Mouse (Mus musculus) adrenal gland, postnatal 25 days (tissue): ENCODE measurements around the gene Gm43552. TPM values are rescaled to one million over a fixed set of nuclear protein-coding genes. Genes with fewer than 3 reads are reported as not detected.

Experiments used
- DNase-seq: peaks from one replicate; pipeline ENCODE4 v3.0.0; 2021; ENCODE audit warnings: mixed read lengths
- total RNA-seq: library from RNA; stranded (reverse); gene quantifications from 2 replicates; pipeline ENCODE4 v1.2.3, GENCODE M21; 2021

The Gm43552 gene
- total RNA-seq, 1 experiment from 2014 or later = 10.4 TPM

DNA sequence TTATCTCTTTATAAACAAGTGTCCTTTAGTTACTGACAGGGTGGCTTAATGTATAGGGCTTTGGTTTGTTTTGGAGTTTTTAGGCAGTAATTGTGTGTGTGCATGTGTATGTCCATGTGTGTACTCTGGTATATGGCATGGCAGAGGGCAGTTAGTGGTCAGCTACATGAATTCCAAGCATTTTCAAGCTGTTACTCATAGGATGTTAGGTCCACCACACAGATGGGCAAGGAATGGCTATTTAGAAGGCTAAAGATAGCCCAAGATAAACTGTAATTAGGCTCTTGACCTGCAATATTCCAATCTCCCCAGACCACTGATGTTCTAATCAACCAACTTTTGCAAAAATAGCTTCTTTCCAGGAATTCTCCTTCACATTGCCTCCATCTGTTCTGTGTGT lies 54.6 kb downstream of the Gm43552 start:
- no peak for DNase-seq

DNA sequence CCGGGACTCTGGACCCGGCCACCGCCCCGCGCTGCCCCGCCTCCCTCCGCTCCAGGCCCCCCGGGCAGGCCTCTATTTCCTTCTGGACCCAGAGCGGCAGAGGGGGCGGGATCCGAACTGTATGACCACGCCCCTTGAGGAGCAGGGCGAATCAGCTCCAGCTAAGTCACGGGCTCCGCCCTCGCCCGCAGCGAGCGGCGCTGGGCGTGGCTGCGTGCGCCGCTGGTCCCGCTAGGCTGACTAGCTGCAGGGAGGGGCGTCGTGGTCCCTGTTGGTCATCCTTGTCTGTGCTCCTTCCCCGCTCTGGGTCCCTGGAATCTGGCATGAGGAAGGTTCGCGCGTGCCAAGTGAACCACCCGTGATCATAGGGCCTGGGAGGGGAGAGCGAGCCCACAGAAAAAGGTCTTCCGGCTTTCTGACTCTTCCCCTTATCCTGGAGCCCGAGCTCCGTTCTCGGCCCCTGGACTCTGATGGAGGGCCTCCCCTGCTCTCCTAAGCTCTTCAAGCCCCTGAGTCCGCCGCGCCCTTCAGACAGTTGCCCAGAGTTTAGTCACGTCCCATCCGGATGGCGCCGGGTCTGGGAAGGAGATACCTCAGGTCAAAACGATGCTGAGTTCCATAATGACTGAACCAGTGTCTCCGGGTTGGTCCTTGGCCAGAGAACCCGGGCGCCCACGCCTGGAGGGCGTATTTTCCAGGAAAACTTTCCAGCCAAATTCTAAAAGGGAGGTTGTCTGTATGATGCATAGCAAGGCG lies 56.6 kb downstream of the Gm43552 start, which contains the start of gene Ugdh:
Gene Ugdh (minus strand): TSS at position 144 of the 756 bp plus-strand sequence.
- DNase-seq = peak; percentile 97

DNA sequence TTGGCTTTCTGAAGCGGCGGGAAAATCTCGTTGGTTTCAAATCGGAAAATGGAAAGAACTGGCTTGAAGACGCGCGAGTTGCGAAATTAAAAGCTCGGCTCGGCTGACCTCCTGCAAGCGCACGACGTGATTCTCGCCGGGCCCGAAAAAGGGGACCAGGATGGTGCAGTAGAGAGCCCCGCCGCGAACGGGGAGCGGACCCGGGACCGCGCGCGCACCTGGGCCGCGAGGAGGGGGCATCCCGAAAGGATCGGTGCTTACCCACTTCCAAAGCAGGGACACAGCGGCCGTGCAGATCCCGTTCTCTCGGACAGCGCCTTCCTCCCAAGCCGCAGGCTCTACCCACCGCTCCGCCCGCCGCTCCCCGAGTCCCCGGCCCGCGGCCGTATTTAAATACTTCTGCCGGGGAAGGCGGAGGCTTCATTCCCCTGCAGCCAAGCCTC lies 57.2 kb downstream of the Gm43552 start:
- no peak for DNase-seq

DNA sequence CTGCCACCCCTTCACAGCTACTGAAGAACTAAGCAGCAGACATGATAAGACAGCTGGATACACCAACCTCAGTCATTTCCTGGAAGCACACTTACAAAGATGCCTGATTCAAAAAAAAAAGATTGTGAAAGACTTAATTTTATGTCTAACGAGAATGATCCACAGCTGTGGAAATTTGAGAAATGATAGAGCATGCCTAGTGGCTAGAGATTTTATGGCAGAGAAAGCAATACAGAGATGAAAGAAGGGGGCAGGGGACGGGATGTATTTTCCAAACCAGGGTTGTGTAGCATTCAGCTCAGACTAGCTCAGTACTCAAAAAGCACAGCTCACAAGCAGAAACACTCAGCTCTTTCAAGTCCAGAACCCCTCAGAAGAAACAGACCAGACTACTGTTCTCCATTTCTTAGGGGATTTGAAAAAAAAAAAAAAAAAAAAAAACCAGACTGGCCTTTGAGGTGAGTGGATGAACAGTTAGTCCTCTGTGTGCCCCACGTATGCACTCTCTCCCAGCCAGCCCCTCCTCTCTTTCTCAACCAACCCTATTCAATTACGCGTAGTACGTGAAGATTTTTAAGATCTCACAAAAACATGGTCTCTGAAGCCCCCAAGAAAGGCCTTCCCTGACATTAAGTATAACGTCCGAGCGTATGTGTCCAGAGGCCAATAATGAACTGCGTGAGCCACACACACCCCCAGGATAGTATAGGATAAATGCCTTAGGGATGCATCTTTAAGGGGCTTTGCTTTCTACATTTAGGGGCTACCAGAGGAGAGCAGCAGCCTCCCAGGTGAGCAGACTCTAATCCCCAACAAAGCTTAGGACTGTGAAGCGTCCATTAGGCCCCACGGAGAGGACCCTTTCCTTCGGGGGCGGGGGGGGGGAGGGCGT lies 57.9 kb downstream of the Gm43552 start:
- DNase-seq = no peak

DNA sequence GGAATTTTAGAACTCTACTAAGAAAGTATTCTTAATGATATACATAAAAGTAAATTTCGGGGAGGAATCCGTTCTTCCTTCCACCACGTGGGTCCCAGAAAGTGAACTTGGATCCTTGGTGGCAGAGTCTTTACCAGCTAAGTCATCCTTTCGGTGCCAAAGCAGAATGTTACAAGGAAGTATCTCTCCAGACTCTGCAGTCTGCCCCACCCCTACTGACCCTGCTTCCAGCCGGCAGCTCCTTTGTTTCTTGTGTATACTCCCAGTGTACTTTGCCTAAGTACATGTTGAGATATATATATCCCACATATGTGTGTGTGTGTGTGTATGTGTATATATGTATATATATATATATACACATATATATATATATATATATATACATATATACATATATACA lies 63.2 kb downstream of the Gm43552 start:
- no peak for DNase-seq

DNA sequence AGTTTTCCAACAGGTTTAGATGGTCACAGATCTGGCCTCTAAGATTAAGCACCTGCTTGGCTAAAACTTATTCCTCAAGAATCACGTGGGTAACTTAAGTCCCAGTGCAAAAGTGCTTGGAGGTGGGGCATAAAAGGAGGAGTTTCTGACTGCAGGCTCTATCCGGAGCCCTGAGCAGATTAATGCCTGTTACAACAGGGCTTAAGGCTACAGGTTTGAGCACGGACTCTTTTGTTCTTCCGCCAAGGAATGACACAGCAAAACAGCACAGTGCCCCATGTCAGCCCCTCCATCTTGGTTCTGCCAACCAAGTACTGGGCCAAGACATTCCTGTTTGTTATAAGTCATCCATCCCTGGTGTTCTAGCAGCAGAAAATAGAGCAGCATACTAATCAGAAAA lies 64.3 kb downstream of the Gm43552 start:
- no peak for DNase-seq

DNA sequence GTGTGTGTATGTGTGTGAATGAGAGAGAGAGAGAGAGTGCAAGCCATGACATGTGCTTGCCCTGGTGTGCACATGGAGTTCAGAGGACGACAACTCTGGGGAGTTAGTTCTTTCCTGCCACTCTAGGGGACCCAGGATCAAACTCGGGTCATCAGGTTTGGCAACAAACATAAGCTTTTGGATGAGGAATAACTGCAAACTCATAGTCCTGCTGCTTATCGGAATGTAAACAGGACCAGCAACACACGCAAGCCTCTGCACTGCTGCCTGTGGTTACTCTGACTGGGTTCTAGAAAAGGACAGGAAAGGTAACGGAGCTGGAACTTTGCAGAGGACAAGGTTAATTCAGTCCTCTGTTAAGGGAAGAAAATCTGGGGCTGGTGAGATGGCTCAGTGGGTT lies 67.4 kb downstream of the Gm43552 start:
- DNase-seq = no peak

DNA sequence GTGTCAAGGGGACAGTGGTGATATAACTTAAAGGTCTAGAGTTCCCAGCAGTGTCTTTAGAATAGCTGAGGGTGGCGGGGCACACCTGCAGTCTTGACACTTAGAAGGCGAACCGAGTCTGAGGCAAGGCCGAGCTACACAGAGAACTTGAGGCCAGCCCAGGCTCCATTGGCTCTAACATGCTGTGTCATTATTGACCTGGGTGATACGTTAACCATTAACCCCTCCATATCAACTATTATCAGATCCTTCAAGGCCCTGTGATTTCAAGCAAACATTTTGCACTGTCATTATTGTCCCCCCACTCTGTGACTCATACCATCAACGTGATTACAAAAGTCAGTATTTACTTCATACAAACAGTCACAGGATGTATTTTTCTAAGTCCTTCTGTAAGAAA lies 68.4 kb downstream of the Gm43552 start:
- no peak for DNase-seq

DNA sequence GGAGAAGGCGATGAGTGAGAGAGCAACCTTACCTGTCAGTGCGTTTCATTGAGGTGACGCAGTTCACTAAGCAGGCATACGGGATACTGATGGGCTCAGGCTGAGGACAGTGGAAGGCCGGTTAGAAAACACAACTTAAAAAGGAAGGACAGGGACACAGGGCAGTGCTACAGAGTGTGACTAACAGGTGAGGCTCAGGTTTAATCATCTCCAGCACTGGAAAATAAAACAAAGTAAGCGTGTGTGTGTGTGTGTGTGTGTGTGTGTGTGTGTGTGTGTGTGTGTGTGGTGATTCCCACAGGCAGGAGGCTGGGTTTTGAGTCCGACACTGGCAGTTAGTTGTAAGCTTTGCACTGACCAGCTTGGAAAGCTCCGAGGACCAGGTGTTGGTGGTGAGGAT lies 69.8 kb downstream of the Gm43552 start:
- DNase-seq = no peak

DNA sequence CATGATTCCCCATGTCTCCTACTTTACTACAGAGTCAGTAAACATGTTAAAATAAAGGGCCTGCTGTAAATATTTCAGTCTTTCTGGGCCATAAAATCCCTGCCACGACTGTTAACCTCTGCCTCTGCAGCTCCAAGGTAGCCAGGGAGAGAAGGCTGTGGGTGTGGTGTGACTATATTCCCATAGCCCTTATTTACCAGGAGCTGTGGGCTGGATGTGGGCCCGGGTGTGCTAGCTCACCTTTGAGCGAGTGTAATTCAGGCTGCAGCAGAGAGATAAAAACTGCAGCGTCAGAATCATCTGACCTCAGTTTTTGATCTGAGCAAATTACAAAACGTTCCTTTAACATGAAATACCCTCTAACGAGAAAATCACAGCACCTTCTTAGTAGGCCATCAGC lies 71.8 kb downstream of the Gm43552 start:
- DNase-seq = no peak

DNA sequence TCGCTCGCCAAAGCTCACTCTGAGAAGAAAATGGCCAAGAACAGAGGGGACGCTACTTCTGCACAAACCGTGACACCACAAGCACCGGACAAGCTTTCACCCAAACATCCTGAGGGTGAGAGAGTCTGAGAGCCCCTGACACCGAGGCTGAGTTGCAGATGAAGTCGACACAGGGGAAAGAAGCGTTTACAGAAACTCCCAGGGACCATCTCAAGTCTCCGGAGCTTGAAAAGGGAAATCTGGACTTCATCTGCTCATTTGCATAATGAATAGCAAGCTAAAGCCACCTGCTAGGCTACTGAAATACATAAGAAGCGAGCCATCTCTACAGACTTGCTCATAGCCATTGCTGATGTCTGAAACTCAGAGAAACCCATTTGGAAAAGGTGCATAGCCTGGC lies 73.5 kb downstream of the Gm43552 start:
- DNase-seq = no peak

DNA sequence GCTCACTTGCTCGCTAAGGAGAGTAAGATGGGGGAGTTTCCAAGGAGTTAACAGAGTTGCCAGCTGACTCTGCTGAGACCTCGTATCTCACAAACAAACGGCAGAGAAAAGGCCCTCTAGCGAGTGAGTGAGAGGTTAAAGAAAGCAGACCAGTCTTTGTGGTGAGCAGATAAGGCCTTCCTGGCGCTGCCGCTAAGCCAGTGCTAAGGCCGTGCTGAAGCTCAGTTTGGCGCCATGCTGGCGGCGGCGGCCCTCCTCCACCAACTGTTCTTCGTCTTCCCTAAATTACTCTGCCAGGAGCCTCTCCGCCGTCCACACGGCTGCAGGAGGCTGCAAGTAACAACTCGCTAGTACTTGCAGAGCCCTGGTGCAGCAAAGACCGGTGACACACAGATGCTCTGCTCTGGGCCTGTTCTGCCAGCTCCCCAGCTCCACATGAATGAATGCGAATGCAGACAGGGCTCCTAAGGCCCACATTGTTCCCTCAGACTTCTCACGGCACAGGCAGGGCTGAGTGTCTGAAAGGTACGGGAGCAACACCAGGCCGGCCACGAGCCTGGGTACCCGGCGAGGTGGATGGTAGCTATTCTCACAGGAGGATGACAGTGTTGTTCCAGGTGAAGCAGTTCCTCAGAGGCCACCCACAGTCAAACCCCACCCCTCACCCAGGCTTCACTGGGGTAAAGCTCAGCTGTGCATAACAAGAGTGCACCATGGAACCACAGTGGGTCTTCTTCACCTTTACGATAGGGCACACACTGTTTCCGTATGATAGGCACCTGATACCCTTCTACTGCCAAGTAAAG lies 76.8 kb downstream of the Gm43552 start:
- DNase-seq = no peak

DNA sequence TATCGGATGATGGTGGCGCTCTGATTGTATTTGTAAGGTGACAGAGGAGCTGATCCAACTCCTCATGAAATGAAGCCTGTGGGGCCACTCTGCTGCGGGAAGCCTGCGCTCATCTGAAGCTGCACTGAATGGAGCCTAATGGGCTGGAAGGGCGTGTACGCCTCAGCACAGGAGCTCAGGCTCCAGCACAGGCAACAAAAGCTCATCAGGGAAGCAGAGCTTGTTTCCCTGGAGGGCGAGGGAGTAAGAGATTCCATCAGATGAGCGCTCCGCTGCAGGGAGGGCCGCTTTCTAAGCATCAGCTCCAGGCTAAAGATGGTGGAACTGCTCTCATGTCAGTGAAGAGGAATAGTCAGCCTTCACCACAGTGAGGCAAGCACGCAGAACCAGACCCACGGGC lies 84.6 kb downstream of the Gm43552 start:
- DNase-seq = no peak

DNA sequence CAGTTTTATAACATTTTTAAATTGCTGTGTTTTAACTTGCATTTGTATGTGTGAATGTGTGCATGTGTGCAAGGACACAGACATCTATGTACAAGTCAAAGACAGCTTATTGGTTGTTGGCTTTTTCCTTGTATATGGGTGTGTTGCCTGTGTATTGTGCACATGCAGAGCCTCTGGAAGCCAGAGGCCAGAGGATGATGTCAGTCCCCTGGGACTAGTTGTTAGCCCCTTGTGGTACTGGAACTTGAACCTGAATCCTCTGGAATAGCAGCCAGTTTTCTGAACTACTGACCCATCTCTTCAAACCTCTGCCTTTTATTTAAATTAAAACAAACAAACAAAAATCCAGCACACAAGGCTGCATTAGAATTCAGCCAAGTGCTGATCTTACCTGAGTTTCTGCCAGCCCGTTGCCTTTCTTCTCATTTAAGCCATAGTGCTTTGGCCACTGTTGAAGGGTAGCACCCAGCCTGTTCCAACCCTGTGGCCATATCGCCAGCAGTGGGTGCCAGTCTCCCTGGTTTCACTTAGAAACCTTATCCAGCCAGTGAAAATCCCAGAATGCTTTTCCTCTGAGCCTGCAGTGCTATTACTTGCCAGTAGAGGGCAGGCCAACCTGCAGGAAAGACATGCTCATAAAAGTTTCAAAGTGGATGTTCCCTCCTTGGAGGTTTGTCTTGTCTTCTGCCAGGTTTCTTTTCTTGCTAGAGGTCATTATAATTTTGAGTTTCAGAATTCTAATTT lies 91.2 kb downstream of the Gm43552 start:
- peak; percentile 76 for DNase-seq

DNA sequence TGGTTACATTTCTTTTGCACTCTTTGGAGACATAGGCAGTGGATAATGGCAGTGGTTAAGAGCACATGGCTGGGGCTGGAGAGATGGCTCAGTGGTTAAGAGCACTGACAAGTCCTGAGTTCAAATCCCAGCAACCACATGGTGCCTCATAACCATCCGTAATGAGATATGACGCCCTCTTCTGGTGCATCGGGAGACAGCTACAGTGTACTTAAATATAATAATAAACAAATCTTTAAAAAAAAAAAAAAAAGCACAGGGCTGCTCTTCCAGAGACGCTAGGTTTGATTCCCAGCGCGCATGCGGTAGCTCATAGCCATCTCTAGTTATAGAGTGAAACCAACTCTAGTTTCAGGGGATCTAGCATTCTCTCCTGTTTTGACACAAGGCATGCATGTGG lies 98.2 kb downstream of the Gm43552 start:
- DNase-seq = no peak

DNA sequence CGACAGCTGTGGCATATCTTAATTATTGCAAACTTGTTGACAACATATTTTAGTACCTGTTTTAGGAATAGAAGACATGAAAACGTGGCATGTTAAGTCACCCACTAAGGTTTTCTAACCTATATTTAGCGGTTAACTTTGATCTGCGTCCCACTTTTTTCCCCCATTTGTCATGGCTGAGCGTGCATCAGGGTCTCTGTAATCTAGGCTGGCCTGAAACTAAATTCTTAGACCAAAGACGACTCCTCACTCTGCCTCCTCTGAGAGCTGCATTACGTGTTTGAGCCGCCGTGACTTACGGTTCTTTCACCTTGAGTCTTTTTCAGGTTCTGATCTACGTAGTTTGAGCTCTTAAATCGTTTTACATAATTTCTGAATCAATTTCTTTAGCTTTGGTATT lies 100.9 kb downstream of the Gm43552 start:
- DNase-seq = no peak

DNA sequence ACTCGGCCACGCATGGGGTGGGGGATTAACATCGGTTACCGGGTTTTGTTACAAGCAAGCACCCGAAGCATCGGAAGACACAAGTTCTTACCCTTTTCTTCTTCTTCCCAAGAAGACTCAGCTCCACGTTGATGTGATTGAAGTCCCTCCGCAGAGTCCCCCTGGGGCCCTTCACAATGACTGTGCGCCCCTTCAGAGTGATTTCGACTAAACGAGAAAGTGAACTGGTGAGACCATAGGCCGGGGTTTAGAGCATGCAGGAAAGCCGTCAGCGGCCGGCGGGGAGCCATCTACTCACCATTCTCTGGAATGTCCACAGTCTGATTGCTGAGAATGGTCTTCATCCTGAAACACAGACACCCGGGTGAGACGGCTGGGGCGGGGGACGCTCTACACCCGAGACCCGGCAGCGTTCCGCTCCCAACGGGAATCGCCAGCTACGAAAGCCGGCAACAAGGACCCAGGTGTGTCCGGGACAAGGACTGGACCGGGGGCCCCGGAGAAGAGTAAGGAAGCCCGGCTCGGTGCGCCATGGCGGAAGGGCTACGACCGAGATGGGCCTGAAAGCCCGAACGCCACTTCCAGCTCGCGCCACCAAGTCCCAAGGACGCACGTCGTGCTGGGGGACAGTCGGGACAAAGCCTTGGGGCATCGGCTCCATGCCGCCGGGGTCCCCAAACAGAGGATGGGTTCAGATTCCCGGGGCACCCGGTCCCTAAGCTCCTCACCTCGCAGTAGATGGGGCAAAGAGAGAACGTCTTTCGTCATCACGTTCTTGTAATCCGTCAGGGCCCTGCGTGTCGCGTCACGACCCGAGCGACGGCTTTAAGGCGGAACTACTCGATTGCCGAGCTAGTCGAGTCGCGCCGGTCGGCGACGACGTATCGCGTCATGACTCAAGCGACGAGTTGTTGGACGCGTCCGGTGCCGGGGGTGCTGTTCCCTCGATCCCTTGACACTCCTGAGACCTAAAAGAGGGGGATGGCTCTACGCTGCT lies 101.7 kb downstream of the Gm43552 start, which contains the start of the genes Rpl9 and Lias:
Gene Rpl9 (minus strand): TSS at position 797 of the 997 bp plus-strand sequence.
Gene Lias (plus strand): TSS at position 850 of the 997 bp plus-strand sequence.
- DNase-seq = peak; percentile 98

DNA sequence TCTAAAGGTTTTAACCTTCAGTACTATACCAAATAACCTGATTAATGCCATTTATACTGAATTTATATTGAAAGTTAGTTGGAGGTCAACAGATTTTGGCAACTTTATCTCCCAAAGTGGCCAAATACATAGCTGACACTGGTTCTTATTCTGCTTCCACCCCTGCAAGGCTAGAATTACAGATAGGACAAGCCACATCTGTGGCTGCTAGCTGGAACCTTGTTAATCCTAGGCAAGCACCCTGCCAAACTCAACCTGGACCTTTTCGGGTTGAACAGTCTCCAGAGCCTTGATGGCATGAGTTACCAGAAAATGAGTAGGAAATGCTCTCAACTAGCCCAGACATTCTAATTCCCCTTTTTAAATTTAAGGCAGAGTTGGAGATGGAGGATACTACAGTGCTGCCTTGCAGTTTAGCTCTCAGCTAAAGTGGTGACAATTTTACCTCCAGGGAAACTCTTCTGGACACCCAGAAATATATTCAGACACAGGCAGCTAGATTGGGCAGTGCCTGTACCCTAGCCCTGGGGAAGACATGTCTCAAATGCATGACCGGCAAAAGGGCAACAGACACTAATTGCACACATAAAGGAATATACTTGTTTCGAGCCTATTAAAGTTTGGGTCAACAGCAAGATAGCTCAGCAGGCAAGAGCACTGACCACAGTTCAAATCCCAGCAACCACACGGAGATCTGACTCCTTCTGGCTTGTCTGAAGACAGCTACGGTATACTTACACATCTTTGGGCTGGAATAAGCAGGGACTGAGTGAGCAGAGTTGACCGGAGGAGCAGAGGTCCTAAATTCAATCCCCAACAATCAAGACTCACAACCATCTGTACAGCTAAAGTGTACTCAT lies 105.4 kb downstream of the Gm43552 start:
- no peak for DNase-seq

DNA sequence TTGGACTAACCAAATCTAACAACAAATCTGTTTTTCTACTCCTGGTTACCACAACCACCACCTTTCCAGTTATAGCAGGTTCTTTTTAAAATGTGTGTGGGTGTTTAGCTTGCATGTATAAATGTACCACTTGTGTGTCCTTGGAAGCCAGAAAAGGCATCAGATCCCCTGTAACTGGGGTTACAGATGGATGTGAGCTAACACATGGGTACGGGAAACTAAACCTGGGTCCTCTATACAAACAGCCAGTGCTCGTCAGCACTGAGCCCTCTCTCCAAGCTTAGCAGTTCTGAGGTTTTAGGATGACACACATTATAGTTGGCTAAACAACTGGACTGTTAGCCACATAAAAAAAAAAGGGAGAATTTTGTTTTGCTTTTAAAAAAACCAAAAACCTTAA lies 106.9 kb downstream of the Gm43552 start:
- no peak for DNase-seq
